Mouse (Mus musculus) B cell, adult 67 days (primary cell): ENCODE data around the gene Slc25a36. TPM values are rescaled to one million over a fixed set of nuclear protein-coding genes. Genes with fewer than 3 reads are reported as not detected.

Experiments
- total RNA-seq, 2 experiments: library from RNA; stranded (reverse); gene quantifications; 4 replicates each; pipeline ENCODE4 v1.2.4; 2023

Gene Slc25a36
- 100 to 1,000 TPM; 107 to 128 TPM for total RNA-seq

GRCm38 (mm10) chr9:97110571-97111390 is at the start of gene Slc25a36:
Gene Slc25a36 (minus strand): TSS chr9:97111157.

Other genes with a start within 250 kb of the Slc25a36 start
- gene Pxylp1, start 218.5 kb downstream of the Slc25a36 start, total RNA-seq, result 1 to 10 TPM; 1.2 to 2.5 TPM
- gene Spsb4, start 92.3 kb downstream of the Slc25a36 start, total RNA-seq, result not detected